Mouse (Mus musculus): ENCODE results near the gene Sparcl1. TPM values are rescaled to one million over a fixed set of nuclear protein-coding genes. Genes with fewer than 3 reads are reported as not detected.

Sparcl1 gene
- 100 to 1,000 TPM; 125 to 142 TPM for total RNA-seq (2021)
- long read RNA-seq, experiment 1, transcript Sparcl1-201 (11 exons, 2,759 nt), result major isoform, 63 of 106 reads
- long read RNA-seq, experiment 1, partial matches to known transcripts, result 38 of 106 reads
- long read RNA-seq, experiment 1, other reads (novel, unspliced or antisense), result 5 of 106 reads
- long read RNA-seq, experiment 2, transcript Sparcl1-201 (11 exons, 2,759 nt), result major isoform, 85 of 123 reads
- long read RNA-seq, experiment 2, partial matches to known transcripts, result 31 of 123 reads
- long read RNA-seq, experiment 2, other reads (novel, unspliced or antisense), result 7 of 123 reads

DNA sequence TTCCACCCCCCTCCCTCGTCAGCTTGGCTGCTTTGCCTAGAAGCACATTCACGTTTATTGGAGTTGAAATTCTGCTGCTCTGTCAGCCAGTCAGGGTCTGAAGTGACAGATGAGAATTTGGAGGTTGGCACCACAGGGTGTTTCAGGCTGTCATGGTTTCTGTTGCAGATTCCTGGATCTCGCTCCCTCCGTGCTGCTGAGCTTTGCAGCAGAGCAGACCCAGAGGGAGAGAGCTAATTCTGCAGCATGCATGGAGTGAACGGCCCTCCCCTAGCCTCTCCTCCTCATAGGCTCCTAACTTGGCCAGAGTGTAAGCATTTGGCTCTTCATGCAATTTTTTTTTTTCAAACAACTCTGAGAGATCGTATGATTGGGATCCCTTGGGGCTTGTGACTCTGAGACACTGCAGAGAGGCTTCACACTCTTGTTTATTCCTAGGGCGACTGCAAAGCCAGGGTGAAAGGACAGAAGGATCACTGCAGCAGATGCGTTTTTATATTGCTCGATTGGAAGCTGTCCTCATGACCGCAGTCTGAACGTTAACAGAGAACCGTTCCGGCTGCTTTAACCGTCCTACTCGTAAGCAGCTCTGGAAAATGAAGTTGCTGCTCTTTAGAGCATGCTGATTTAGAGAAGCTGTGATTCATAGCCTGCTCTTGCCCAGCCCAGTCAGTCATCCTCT is at the start of gene Sparcl1:
Gene Sparcl1 (minus strand): TSS at position 243 of the 682 bp plus-strand sequence.
- intact Hi-C loops (cut with DNase I), result no loop called here
- peak; percentile 27 to 47 for DNase-seq

DNA sequence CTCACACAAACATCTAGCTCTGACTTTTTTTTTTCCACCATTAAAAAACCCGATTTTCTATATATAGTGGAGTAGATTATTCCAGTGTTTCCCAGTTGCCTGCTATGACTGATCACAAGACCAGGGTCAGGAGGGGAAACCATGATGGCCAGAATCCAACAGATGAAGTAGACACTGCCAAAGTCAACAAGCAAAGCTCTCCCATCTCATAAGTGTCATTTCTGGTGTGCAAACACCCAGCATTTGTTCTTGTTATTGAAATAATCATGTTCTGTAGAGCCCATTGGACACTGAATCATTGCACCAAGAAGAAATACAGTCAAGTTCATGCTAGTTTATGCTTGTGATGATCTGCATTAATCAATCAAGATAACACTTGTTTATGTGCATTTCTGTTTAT is 47.9 kb upstream of the Sparcl1 start:
- DNase-seq, result no peak
- intact Hi-C loops (cut with DNase I), result no loop called here

GRCm38 (mm10) chr5:104160581-104160980 is 47.0 kb upstream of the Sparcl1 start:
- intact Hi-C loops (cut with DNase I), result no loop called here
- DNase-seq, result no peak

DNA sequence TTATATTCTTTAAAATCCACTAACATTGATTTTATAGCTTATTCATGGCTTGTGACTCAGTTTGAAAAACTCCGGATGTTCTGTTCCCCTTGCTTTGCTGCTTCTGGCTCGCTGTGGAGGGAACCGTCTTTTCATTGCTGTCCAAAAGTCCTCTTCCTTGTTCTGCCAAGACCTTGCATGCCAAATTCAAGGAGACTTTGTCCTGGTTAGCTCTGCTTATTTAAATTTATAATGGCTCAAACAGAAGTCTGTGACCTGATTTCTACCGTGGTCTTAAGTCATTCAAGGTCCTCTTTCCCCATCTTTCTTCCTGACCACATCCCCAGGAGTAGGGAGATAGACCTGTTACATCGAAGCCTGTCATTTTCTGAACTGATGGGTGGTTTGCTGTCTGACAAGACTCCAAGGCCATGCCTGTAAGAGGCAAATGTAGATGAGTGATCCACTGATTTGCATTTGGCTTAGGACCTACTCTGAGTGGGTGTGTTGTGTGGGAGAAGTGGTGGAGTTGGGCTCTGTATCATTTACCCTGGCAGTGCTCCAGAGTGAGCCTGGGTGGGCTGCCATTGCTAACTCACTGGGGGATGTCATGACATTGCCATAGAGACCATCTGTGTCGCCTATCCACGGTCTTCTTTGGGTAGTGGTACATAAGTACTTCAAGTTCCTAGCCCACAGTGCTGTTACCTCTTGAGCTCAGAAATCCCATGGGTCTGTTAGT is 45.0 kb upstream of the Sparcl1 start:
- intact Hi-C loops (cut with DNase I), result no loop called here
- no peak for DNase-seq

DNA sequence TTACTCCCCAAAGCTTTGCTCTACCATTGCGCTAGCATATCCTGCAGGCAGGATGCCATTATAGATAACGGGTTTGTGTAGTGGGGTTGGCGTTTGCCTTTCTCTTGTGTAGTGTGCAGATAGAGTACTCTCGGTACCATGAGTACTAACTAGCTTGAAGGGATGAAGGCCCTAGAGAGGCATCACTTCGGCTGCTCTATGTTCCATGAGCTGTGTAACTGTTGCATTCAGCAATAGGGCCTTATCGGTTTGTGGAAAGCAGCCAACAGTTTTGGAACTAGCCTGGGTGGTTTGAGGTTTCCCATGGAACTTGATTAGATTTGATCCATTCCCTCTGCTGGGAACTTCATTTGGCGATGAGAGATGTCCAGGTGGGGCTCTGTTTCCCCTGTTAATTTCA is 44.2 kb upstream of the Sparcl1 start:
- no peak for DNase-seq
- intact Hi-C loops (cut with DNase I), result no loop called here

DNA sequence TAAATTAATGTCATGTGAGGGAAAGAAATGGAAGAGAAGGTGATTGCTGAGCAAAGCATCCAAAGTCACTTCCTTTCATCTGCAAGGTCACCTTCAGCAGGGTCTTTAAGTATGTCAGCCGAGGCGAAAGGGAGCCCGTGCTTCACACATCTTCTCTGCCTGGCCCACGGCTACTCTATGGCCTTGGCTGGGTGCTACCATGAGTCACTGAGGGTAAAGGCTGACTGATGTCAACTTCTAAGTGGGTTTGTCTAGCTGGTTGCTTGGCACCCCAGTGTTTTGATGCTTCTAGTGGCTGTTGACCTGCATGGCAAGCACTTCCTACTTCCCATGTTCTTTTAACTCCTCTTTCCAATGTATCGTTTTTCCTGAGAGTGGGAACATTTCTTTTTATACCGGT is 36.7 kb upstream of the Sparcl1 start:
- intact Hi-C loops (cut with DNase I), result no loop called here
- DNase-seq, result no peak

GRCm38 (mm10) chr5:104149349-104149748 is 35.8 kb upstream of the Sparcl1 start:
- intact Hi-C loops (cut with DNase I), result no loop called here
- DNase-seq, result no peak

- DNase-seq, result no peak
- intact Hi-C loops (cut with DNase I), result no loop called here
These were observed 30.5 kb upstream of the Sparcl1 start for GRCm38 (mm10) chr5:104144057-104144456.

GRCm38 (mm10) chr5:104141067-104141466 is 27.5 kb upstream of the Sparcl1 start:
- intact Hi-C loops (cut with DNase I), result no loop called here
- no peak for DNase-seq

GRCm38 (mm10) chr5:104137920-104138541 is 24.5 kb upstream of the Sparcl1 start:
- intact Hi-C loops (cut with DNase I), result no loop called here

DNA sequence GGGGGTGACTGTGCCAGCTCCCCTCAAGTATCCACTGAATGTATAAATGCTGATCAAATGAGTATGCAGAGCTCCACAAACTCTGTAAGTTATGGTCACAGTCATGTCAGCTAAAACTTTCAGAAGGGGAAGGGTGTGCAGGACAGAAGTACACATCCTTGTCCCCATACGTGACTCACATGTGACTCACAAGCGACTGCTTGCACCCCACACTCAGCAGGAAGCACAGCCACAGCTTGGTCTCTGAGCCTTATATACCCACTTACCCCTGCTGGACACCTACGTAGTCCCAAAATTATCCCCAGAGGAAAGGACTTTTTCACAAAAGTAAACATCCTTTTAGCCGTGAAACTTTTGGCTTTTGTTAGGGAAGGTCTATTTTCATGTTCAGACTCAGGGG is 20.2 kb upstream of the Sparcl1 start:
- DNase-seq, result no peak
- intact Hi-C loops (cut with DNase I), result loop anchor here (5.0 kb wide), 2 partner anchors 84 to 204 kb away; no protein-coding TSS in a partner anchor

More at GRCm38 (mm10) chr5:104137920-104138541, 24.5 kb upstream of the Sparcl1 start:
- DNase-seq, result no peak

DNA sequence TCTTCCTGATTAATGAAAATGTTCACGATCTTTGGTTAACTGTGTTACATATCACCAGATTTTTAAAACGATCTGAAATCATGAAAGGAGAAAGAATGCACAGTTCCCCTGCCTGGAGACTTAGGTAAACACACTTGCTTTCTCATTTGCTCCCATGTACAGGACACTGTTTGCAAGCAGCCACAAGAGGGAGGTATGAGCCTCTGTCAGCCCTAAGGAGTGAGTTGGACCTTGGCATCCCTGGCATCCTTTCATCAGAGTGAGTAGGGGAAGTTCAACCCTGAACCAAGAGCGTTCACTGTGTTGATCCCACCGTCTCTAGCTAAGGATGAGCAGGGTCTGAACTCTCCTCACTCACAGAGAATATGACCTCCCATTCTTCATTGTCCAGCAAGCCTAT is 18.0 kb upstream of the Sparcl1 start:
- DNase-seq, result no peak
- intact Hi-C loops (cut with DNase I), result loop anchor here (5.0 kb wide), 2 partner anchors 86 to 206 kb away; no protein-coding TSS in a partner anchor

DNA sequence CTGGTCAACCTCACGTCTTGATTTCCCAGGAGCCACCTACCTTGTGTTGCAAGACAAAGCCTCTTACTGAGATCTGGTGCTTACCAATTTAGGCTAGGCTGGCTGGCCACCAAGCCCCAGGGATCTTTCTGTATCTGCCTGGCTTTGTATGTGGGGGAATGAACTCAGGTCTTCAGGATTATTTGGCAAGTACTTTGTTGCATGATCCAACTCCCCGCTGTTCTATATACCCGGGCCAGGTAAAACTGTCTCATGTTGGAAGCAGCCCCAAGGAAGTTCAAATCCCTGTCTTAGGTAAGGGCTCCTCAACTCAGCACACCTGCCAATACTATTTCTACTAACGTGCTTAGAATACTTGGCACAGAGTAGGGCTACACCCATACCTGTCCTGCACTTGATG is 17.4 kb upstream of the Sparcl1 start:
- intact Hi-C loops (cut with DNase I), result loop anchor here (5.0 kb wide), 2 partner anchors 86 to 206 kb away; no protein-coding TSS in a partner anchor
- no peak for DNase-seq

DNA sequence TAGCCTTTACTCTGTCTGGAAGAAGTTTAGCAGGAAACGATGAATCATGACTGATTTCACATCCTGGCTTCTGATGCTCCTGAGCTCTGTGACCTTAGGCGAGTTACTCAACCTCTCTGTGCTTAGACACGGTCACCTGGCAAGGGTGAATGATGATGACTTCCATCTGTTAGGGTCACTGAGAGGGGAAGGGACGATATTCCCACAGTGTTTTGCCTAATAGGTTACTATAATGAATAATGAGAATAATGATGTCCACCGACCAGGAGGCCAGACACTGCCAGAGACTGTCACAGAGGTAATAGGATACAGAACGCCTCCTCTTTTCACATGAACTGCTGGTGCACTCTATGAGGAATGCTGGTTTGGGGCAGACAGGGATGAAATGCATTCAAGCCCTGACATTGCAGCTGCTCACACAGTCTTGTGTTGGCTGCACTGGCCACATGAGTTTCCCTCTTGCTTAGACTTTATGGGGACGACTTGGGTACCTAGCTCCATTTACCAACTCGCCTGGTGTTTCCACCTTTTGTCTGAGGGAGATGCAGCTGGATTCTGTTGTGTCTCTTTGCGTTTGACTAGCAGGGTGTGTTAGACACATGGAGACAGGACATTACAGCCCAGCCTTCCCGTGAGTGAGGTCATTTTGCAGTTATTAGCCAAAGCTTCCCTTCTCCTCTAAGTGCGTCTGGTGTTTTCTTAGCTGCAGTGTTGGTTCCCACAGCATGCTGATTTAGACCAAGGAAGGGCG is 14.9 kb upstream of the Sparcl1 start:
- intact Hi-C loops (cut with DNase I), result no loop called here

DNA sequence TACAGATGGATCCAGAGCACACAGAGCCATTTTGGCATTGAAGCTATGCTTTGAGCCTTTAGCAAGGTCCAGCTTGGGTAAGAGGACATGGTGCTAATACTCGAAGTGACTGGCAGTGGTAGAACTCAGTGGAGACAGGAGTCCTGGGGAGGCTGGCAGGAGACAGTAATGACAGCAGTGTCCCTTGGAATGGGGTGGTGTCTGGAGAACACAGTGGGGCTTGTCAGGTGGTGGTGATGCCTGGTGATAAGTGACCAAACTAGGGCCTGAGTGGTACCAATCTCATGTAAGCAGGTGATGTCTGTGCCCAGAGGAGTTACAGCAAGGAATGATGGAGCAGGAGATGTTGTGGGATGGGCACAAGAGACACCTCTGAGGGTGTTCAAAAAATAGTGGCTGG is 13.8 kb upstream of the Sparcl1 start:
- intact Hi-C loops (cut with DNase I), result no loop called here

More for the DNA sequence above, 14.9 kb upstream of the Sparcl1 start:
- DNase-seq, result peak; percentile 18 to 38

DNA sequence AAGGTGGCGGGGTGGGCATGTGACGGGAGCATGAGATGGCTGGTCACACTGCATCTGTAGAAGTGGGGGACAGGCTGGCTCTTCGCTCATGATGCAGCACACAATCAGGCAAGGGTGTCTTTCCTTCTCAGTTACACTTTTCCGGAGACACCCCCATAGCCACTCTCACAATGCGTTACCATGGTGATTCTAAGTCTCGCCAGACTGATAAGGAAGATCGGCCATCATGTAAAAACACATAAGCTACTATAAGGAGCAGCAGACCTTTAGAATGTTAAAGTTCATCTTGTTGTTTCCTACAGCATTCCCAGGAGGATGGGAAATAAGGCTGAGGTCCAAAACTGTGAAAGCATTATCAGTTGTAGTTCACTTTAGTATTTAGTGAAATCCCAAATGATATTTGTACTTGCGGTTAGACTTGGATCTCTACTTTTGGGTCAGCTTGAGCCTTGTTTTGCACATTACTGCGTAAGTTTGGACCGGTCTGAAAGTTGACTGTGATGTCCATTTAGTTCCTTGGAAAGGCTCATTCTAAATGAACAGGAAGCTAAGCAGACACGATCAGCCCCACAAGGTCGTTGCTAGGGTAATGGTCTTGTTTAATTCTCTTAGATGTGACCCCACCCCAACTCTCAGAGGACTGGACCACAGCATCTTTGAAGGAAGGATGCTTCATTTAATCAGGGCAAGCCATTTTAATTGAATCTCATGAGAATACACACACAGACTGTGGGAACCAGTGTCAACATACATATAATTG is 13.2 kb upstream of the Sparcl1 start:
- intact Hi-C loops (cut with DNase I), result no loop called here
- peak in 1 of 2 experiments; percentile 9 for DNase-seq

More for the DNA sequence above, 13.8 kb upstream of the Sparcl1 start:
- DNase-seq, result no peak

GRCm38 (mm10) chr5:104124016-104124658 is 10.6 kb upstream of the Sparcl1 start:
- DNase-seq, result no peak
- intact Hi-C loops (cut with DNase I), result no loop called here

DNA sequence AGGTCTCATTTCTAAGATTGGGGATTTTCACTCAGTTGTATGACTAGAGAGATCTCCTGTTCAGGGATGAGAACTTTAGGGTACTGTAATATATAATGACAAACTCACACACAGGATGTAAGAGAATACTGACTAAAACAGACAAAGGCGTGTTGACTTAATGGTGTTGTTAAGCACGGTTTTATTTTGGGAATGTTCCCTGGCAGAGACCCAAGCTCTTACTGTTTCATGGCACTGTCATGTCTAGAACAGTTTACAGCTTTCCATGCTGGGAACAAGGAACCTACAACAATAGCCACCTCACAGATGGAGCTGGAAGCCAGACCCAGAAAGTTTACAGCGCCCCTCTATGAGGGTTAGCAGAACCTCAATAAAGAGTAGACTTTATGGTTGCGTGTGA is 2.4 kb upstream of the Sparcl1 start:
- intact Hi-C loops (cut with DNase I), result loop anchor here (5.0 kb wide), 1 partner anchor 1641 kb away; no protein-coding TSS in a partner anchor
- no peak for DNase-seq

GRCm38 (mm10) chr5:104115118-104115517 is 1.6 kb upstream of the Sparcl1 start:
- intact Hi-C loops (cut with DNase I), result loop anchor here (5.0 kb wide), 1 partner anchor 1642 kb away; no protein-coding TSS in a partner anchor
- DNase-seq, result peak; percentile 62 to 72
